Mouse (Mus musculus) megakaryocyte-erythroid progenitor cell, adult 5-6 weeks (primary cell): ENCODE measurements around the gene Gm10718. TPM values are rescaled to one million over a fixed set of nuclear protein-coding genes. Genes with fewer than 3 reads are reported as not detected.
A peak's percentile ranks its signal among the peaks of the same experiment; 100 is the strongest.
"Not testable (repeated sequence)": the region's sequence is repeated elsewhere in the genome, so short reads cannot be mapped to it uniquely, and the experiment has no call there.

Experiments used
- ATAC-seq: replicated peaks from 2 replicates; pipeline ENCODE4 v1.8.0; 2016; ENCODE audit warnings: mild to moderate bottlenecking, inconsistent platforms; ENCODE audit not compliant: severe bottlenecking, poor library complexity, low FRiP score, low TSS enrichment
- total RNA-seq, 2 experiments: library from RNA; stranded (forward) in 1 of 2; stranded (reverse) in 1 of 2; fragments of 200-1000, 215-1000 nt in 1 of 2; fragments of >200 nt in 1 of 2; fragmentation: Nextera tagmentation in 1 of 2; gene quantifications; 2 replicates each; pipeline ENCODE4 v1.2.3; 2014 to 2017

Gm10718 gene
- total RNA-seq, 2 experiments from 2014 or later = 2.8 TPM; not detected in 1

DNA sequence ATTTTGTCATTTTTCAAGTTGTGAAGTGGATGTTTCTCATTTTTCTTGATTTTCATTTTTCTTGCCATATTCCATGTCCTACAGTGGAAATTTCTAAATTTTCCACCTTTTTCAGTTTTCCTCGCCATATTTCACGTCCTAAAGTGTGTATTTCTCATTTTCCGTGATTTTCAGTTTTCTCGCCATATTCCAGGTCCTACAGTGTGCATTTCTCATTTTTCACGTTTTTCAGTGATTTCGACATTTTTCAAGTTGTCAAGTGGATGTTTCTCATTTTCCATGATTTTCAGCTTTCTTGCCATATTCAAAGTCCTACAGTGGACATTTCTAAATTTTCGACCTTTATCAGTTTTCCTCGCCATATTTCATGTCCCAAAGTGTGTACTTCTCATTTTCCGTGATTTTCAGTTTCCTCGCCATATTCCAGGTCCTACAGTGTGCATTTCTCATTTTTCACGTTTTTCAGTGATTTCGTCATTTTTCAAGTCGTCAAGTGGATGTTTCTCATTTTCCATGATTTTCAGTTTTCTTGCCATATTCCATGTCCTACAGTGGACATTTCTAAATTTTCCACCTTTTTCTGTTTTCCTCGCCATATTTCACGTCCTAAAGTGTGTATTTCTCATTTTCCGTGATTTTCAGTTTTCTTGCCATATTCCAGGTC lies 770 bp downstream of the Gm10718 start:
- ATAC-seq = not testable (repeated sequence)

DNA sequence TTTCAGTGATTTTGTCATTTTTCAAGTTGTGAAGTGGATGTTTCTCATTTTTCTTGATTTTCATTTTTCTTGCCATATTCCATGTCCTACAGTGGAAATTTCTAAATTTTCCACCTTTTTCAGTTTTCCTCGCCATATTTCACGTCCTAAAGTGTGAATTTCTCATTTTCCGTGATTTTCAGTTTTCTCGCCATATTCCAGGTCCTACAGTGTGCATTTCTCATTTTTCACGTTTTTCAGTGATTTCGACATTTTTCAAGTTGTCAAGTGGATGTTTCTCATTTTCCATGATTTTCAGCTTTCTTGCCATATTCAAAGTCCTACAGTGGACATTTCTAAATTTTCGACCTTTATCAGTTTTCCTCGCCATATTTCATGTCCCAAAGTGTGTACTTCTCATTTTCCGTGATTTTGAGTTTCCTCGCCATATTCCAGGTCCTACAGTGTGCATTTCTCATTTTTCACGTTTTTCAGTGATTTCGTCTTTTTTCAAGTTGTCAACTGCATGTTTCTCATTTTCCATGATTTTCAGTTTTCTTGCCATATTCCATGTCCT lies 1.6 kb downstream of the Gm10718 start, which contains the start of gene Gm10717:
TSS of gene Gm10717 (plus strand) at position 506 of the 556 bp plus-strand sequence.
- ATAC-seq = not testable (repeated sequence)

GRCm38 (mm10) chr9:3025653-3026052 lies 2.3 kb downstream of the Gm10718 start:
- ATAC-seq = not testable (repeated sequence)

DNA sequence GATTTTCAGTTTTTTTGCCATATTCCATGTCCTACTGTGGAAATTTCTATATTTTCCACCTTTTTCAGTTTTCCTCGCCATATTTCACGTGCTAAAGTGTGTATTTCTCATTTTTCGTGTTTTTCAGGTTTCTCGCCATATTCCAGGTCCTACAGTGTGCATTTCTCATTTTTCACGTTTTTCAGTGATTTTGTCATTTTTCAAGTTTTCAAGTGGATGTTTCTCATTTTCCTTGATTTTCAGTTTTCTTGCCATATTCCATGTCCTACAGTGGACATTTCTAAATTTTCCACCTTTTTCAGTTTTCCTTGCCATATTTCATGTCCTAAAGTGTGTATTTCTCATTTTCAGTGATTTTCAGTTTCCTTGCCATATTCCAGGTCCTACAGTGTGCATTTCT lies 2.8 kb downstream of the Gm10718 start:
- not testable (repeated sequence) for ATAC-seq

DNA sequence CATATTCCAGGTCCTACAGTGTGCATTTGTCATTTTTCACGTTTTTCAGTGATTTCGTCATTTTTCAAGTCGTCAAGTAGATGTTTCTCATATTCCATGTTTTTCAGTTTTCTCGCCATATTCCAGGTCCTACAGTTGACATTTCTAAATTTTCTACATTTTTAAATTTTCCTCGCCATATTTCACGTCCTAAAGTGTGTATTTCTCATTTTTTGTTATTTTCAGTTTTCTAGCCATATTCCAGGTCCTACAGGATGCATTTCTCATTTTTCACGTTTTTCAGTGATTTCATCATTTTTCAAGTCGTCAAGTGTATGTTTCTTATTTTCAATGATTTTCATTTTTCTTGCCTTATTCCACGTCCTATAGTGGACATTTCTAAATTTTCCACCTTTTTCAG lies 3.4 kb downstream of the Gm10718 start:
- not testable (repeated sequence) for ATAC-seq

GRCm38 (mm10) chr9:3027200-3027599 lies 3.9 kb downstream of the Gm10718 start:
- ATAC-seq = 0 out of 2 replicates have a peak, but pooled peaks have one; percentile 15

DNA sequence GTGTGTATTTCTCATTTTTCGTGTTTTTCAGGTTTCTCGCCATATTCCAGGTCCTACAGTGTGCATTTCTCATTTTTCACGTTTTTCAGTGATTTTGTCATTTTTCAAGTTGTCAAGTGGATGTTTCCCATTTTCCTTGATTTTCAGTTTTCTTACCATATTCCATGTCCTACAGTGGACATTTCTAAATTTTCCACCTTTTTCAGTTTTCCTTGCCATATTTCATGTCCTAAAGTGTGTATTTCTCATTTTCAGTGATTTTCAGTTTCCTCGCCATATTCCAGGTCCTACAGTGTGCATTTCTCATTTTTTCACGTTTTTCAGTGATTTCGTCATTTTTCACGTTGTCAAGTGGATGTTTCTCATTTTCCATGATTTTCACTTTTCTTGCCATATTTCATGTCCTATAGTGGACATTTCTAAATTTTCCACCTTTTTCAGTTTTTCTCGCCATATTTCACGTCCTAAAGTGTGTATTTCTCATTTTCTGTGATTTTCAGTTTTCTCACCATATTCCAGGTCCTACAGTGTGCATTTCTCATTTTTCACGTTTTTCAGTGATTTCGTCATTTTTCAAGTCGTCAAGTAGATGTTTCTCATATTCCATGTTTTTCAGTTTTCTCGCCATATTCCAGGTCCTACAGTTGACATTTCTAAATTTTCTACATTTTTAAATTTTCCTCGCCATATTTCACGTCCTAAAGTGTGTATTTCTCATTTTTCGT lies 6.1 kb downstream of the Gm10718 start:
- ATAC-seq = not testable (repeated sequence)

DNA sequence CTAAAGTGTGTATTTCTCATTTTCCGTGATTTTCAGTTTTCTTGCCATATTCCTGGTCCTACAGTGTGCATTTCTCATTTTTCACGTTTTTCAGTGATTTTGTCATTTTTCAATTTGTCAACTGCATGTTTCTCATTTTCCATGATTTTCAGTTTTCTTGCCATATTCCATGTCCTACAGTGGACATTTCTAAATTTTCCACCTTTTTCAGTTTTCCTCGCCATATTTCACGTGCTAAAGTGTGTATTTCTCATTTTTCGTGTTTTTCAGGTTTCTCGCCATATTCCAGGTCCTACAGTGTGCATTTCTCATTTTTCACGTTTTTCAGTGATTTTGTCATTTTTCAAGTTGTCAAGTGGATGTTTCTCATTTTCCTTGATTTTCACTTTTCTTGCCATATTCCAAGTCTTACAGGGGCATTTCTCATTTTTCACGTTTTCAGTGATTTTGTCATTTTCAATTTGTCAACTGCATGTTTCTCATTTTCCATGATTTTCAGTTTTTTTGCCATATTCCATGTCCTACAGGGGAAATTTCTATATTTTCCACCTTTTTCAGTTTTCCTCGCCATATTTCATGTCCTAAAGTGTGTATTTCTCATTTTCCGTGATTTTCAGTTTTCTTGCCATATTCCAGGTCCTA lies 7.5 kb downstream of the Gm10718 start:
- not testable (repeated sequence) for ATAC-seq

DNA sequence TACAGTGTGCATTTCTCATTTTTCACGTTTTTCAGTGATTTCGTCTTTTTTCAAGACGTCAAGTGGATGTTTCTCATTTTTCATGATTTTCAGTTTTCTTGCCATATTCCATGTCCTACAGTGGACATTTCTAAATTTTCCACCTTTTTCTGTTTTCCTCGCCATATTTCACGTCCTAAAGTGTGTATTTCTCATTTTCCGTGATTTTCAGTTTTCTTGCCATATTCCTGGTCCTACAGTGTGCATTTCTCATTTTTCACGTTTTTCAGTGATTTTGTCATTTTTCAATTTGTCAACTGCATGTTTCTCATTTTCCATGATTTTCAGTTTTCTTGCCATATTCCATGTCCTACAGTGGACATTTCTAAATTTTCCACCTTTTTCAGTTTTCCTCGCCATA lies 11.0 kb downstream of the Gm10718 start, which contains the start of gene Gm17535:
TSS of gene Gm17535 (plus strand) at position 301 of the 400 bp plus-strand sequence.
- ATAC-seq = not testable (repeated sequence)

DNA sequence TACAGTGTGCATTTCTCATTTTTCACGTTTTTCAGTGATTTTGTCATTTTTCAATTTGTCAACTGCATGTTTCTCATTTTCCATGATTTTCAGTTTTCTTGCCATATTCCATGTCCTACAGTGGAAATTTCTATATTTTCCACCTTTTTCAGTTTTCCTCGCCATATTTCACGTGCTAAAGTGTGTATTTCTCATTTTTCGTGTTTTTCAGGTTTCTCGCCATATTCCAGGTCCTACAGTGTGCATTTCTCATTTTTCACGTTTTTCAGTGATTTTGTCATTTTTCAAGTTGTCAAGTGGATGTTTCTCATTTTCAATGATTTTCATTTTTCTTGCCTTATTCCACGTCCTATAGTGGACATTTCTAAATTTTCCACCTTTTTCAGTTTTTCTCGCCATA lies 13.2 kb downstream of the Gm10718 start, which contains the start of gene Gm10715:
TSS of gene Gm10715 (plus strand) at position 301 of the 400 bp plus-strand sequence.
- ATAC-seq = not testable (repeated sequence)

DNA sequence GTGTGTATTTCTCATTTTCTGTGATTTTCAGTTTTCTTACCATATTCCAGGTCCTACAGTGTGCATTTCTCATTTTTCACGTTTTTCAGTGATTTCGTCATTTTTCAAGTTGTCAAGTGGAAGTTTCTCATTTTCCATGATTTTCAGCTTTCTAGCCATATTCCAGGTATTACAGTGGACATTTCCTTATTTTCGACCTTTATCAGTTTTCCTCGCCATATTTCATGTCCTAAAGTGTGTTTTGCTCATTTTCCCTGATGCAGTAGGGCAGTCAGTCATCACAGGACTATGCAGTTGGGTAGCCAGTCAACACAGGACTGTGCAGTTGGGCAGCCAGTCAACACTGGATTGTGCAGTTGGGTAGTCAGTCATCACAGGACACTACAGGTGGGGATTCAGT lies 14.8 kb downstream of the Gm10718 start:
- ATAC-seq = not testable (repeated sequence)

Other genes with a start within 250 kb of the Gm10718 start
- gene Gm10722, start 22.6 kb upstream of the Gm10718 start, total RNA-seq (2014; fragmentation: Nextera tagmentation) = 0.42 TPM in 1 of 2 replicates, not detected in the other
- not detected in 2 replicates for gene Gm10722, start 22.6 kb upstream of the Gm10718 start, total RNA-seq (2017)
- gene Gm11168, start 20.2 kb upstream of the Gm10718 start, total RNA-seq (2014; fragmentation: Nextera tagmentation) = 0.76 and 1.6 TPM in 2 replicates
- not detected in 2 replicates for gene Gm11168, start 20.2 kb upstream of the Gm10718 start, total RNA-seq (2017)
- 0.77 and 2.1 TPM in 2 replicates for gene Gm10721, start 10.4 kb upstream of the Gm10718 start, total RNA-seq (2014; fragmentation: Nextera tagmentation)
- not detected in 2 replicates for gene Gm10721, start 10.4 kb upstream of the Gm10718 start, total RNA-seq (2017)
- not detected in 2 replicates for gene Gm10720, start 7.9 kb upstream of the Gm10718 start, total RNA-seq (2014; fragmentation: Nextera tagmentation)
- gene Gm10720, start 7.9 kb upstream of the Gm10718 start, total RNA-seq (2017) = 5.9 TPM in 1 of 2 replicates, not detected in the other
- 1.6 and 2.3 TPM in 2 replicates for gene Gm10719, start 6.1 kb upstream of the Gm10718 start, total RNA-seq (2014; fragmentation: Nextera tagmentation)
- not detected in 2 replicates for gene Gm10719, start 6.1 kb upstream of the Gm10718 start, total RNA-seq (2017)
- 2.3 TPM in 1 of 2 replicates, not detected in the other for gene Gm10717, start 1.9 kb downstream of the Gm10718 start, total RNA-seq (2014; fragmentation: Nextera tagmentation)
- 4.0 TPM in 1 of 2 replicates, not detected in the other for gene Gm10717, start 1.9 kb downstream of the Gm10718 start, total RNA-seq (2017)
- 0.79 TPM in 1 of 2 replicates, not detected in the other for gene Gm17535, start 11.1 kb downstream of the Gm10718 start, total RNA-seq (2014; fragmentation: Nextera tagmentation)
- gene Gm17535, start 11.1 kb downstream of the Gm10718 start, total RNA-seq (2017) = not detected in 2 replicates
- 0.39 TPM in 1 of 2 replicates, not detected in the other for gene Gm10715, start 13.3 kb downstream of the Gm10718 start, total RNA-seq (2014; fragmentation: Nextera tagmentation)
- not detected in 2 replicates for gene Gm10715, start 13.3 kb downstream of the Gm10718 start, total RNA-seq (2017)